Mouse (Mus musculus) thymus, adult 2 months (tissue): ENCODE results near the gene Mansc1. TPM values are rescaled to one million over a fixed set of nuclear protein-coding genes. Genes with fewer than 3 reads are reported as not detected.
A peak's percentile ranks its signal among the peaks of the same experiment; 100 is the strongest.

ENCODE experiments used
- DNase-seq: peaks from one replicate; pipeline ENCODE4 v3.0.0; 2021
- H3K27ac ChIP-seq: fragments of 200-500 bp; 2 replicates; pipeline ENCODE4 v1.5.1; 2012; ENCODE audit warnings: low read length, control low read depth; ENCODE audit not compliant: control insufficient read depth, insufficient read depth
- H3K27me3 ChIP-seq: fragments of 200-500 bp; 2 replicates; pipeline ENCODE4 v1.6.1; 2012; ENCODE audit warnings: mild to moderate bottlenecking, low read length, moderate library complexity, mixed read lengths; ENCODE audit not compliant: control insufficient read depth, insufficient read depth
- H3K36me3 ChIP-seq: fragments of 200-500 bp; 2 replicates; pipeline ENCODE4 v1.6.1; 2012; ENCODE audit warnings: mild to moderate bottlenecking, low read length, moderate library complexity; ENCODE audit not compliant: control insufficient read depth, insufficient read depth
- H3K4me1 ChIP-seq: fragments of 200-500 bp; replicated peaks from 2 replicates; pipeline ENCODE4 v1.6.1; 2012; ENCODE audit warnings: low read length; ENCODE audit not compliant: control insufficient read depth, insufficient read depth
- H3K4me3 ChIP-seq: fragments of 200-500 bp; 2 replicates; pipeline ENCODE4 v1.5.1; 2012; ENCODE audit warnings: mild to moderate bottlenecking, low read length, control low read depth, moderate library complexity; ENCODE audit not compliant: control insufficient read depth, insufficient read depth
- CTCF ChIP-seq: fragments of 200-500 bp; IDR thresholded peaks from 2 replicates; pipeline ENCODE4 v1.5.1; 2012; ENCODE audit warnings: mild to moderate bottlenecking, control low read depth, low read length, moderate library complexity, borderline replicate concordance; ENCODE audit not compliant: control insufficient read depth, poor library complexity, insufficient read depth; ENCODE audit errors: extremely low read depth
- POLR2A ChIP-seq: fragments of 200-500 bp; IDR thresholded peaks from 2 replicates; pipeline ENCODE4 v1.6.1; 2012; ENCODE audit warnings: mild to moderate bottlenecking, low read length, control low read depth, moderate library complexity; ENCODE audit not compliant: control insufficient read depth, poor library complexity, insufficient read depth; ENCODE audit errors: extremely low read depth
- WGBS: fragments of 180-500 bp; shearing (Covaris S2); methylation state at CpG from one replicate; pipeline ENCODE4 v1.1.7; 2018; 5-methylcytosine and 5-hydroxymethylcytosine counted together
- polyA plus RNA-seq: library from polyadenylated mRNA; depleted of rRNA; stranded (reverse); fragments of >200 nt; gene quantifications from 2 replicates; pipeline ENCODE4 v1.2.3, GENCODE M21; 2012

The Mansc1 gene
- polyA plus RNA-seq, 1 experiment = 3.4 TPM

- WGBS = 5% methylated on average over 65 of the region's 65 CpGs
- peak; percentile 92 for DNase-seq
- H3K27me3 ChIP-seq = no peaks in the 10 kb centered on the region
- H3K4me1 ChIP-seq = peaks cover 2% of the 10 kb centered on the region; the same call in 1 of the 2 replicates
- H3K27ac ChIP-seq = no peak overlapping the region
- H3K36me3 ChIP-seq = no peaks in the 10 kb centered on the region; the same call in 1 of the 2 replicates
- TF ChIP-seq POLR2A (peak; percentile 78), CTCF (peak; percentile 86)
- peak overlapping the region; percentile 83 for H3K4me3 ChIP-seq
These were observed 8.5 kb upstream of the Mansc1 start for GRCm38 (mm10) chr6:134640485-134641475.

DNA sequence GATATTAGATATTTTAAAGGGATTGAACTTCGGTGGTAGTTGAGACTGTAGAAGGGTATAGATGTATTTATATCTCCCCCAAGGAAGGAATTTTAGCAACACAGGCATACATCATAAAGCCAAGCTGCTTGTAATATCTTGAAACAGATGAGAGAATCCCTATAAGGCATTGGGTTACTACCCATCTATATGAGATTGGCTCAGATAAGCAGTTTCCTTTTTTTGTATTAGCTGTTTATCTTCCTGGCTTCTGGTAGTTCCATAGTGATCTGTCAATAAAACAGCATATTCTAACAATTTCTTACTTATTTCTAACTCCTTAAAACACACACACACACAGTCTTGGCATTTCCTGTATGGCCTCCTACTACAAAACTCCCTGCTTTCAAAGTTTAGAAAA, 7.6 kb upstream of the Mansc1 start:
- DNase-seq = no peak
- H3K27ac ChIP-seq = no peak overlapping the region
- peaks cover 2% of the 10 kb centered on the region; the same call in 1 of the 2 replicates for H3K4me1 ChIP-seq
- WGBS = 100% methylated on average over 1 of the region's 1 CpGs
- H3K36me3 ChIP-seq = no peaks in the 10 kb centered on the region
- H3K27me3 ChIP-seq = no peaks in the 10 kb centered on the region
- TF ChIP-seq POLR2A (no peak), CTCF (no peak)
- H3K4me3 ChIP-seq = no peak overlapping the region

DNA sequence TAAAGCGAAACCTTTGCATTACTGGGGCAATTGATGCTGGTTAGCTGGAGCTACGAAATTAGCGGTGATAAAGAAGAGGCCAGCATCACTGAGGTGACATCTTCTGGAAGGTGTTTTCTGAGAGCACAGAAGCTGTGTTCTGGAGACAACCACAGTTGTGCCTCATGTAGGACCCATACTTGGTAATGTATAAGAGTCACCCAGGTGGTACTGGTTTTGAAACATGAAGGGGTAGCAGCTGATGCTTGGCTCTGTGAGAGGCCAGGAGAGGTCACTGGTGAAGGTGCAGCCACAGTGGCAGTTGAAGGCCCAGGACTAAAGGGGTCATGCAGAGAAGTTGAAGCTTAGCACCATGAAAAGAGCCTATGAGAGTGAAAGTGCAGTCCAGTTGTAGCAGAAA, 6.9 kb upstream of the Mansc1 start, which contains the start of gene Borcs5:
Borcs5 (plus strand) TSS at position 301 of the 400 bp plus-strand sequence.
- Histone ChIP-seq H3K27ac (no peak within 1 kb of the TSS), H3K4me3 (no peak within 1 kb of the TSS), H3K27me3 (no peaks in the 10 kb centered on the region), H3K4me1 (peaks cover 2% of the 10 kb centered on the region; the same call in 1 of the 2 replicates), H3K36me3 (no peaks in the 10 kb centered on the region)
- DNase-seq = no peak
- WGBS = 78% methylated on average over 3 of the region's 3 CpGs
- TF ChIP-seq POLR2A (no peak), CTCF (no peak)

GRCm38 (mm10) chr6:134636476-134636875, 4.2 kb upstream of the Mansc1 start:
- peaks cover 6% of the 10 kb centered on the region; the same call in 1 of the 2 replicates for H3K4me1 ChIP-seq
- 94% methylated on average over 4 of the region's 4 CpGs for WGBS
- H3K27ac ChIP-seq = no peak overlapping the region
- DNase-seq = no peak
- TF ChIP-seq CTCF = no peak
- TF ChIP-seq POLR2A = no peak
- H3K36me3 ChIP-seq = no peaks in the 10 kb centered on the region
- H3K27me3 ChIP-seq = no peaks in the 10 kb centered on the region
- no peak overlapping the region for H3K4me3 ChIP-seq

DNA sequence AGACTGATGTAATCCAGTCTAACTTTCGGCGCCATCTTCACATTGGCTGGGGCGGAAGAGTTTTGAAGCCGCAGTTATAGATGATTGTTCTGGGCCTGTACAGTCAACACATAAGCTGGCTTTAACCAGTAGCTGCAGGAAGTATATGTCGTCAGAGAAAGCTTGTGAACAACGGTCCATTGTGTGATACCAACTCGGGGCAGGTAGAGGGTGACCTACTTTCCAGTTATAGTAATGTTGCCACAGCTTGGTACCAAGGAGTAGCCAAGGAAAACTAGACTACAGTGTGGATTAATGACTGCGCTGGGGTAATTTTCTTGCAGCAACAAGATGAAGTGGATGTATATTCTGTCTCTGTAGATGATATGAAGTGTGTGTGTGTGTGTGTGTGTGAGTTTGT, 1.3 kb upstream of the Mansc1 start:
- H3K4me3 ChIP-seq = no peak overlapping the region
- TF ChIP-seq CTCF = no peak
- TF ChIP-seq POLR2A = no peak

DNA sequence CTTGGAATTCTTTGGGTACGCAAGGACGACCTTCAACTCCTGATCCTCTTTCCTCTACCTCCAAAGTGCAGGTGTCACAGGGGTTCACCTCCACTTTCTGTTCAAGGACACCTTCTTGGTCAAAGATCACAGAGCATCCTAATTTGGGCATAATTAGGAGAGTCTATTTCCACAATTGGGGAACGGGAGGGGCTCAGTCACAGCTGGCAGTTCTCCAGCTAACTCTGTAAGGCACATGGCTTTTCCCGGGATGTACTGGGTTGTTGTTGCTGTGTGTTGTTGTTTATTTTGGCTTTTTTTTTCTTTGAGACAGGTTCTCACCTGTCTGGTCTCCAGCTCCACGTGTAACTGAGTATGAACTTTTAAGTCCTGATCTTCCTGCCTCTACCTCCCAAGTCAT, 468 bp upstream of the Mansc1 start:
- H3K36me3 ChIP-seq = no peaks in the 10 kb centered on the region
- peaks cover 4% of the 10 kb centered on the region; the same call in 1 of the 2 replicates for H3K4me1 ChIP-seq
- no peaks in the 10 kb centered on the region for H3K27me3 ChIP-seq
- DNase-seq = no peak
- whole genome bisulfite sequencing = 84% methylated on average over 5 of the region's 5 CpGs
- H3K4me3 ChIP-seq = peak overlapping the region; percentile 56; the same call in 1 of the 2 replicates
- H3K27ac ChIP-seq = no peak overlapping the region
- TF ChIP-seq POLR2A (no peak), CTCF (no peak)

More for the DNA sequence above, 1.3 kb upstream of the Mansc1 start:
- Histone ChIP-seq H3K27me3 (no peaks in the 10 kb centered on the region), H3K36me3 (no peaks in the 10 kb centered on the region), H3K4me1 (peaks cover 4% of the 10 kb centered on the region; the same call in 1 of the 2 replicates), H3K27ac (no peak overlapping the region)
- no peak for DNase-seq
- 83% methylated on average over 8 of the region's 8 CpGs for whole genome bisulfite sequencing
